Mouse (Mus musculus): ENCODE measurements around the gene Wdr81. TPM values are rescaled to one million over a fixed set of nuclear protein-coding genes. Genes with fewer than 3 reads are reported as not detected.
A peak's percentile ranks its signal among the peaks of the same experiment; 100 is the strongest.

Wdr81 gene
- polyA plus RNA-seq, 1 experiment, result 17.3 TPM

DNA sequence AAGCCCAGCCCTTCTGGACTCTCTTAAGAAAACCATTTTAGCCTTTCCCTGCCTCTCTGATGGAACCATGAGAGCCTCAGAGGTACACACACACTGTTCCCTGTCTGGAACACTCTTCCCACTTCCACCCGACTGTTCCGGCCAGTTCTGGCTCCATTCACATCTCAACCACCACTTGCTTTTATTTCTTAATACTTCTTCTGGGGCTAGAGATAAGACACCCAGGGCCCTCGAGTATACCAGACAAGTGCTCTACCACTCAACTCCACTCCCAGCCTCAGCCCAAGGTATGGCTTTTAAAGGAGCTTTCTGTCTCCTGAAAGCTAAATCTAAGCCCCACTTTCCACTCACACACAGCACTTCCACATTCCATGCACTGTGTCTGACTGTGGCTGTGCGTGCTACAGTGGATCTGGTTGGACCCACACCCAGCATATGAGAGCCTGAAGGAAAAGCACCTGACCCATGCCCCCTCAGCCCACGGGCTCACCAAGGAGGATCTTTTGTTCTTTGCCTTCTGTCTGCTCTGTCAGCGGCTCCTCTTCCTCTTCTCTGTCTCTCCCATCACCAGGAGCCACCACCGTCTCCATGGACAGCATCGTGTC lies 4.1 kb downstream of the Wdr81 start:
- peaks cover 5% of the 10 kb centered on the region for H3K36me3 ChIP-seq (ENCODE audit: control insufficient read depth, insufficient read depth)
- no peak overlapping the region for H3K4me3 ChIP-seq
- peak overlapping the region; percentile 6 for H3K4me2 ChIP-seq (ENCODE audit: low read depth)
- TF ChIP-seq POLR2A (IDR thresholded peaks at IDR 0.05; ENCODE audit: insufficient read length, low read depth) (no peak), TCF12 (IDR thresholded peaks at IDR 0.05; ENCODE audit: insufficient read depth, poor library complexity, severe bottlenecking) (no peak), CEBPB (IDR thresholded peaks at IDR 0.05; ENCODE audit: insufficient read depth, poor library complexity, severe bottlenecking) (no peak), USF1 (IDR thresholded peaks at IDR 0.05; ENCODE audit: low read depth) (no peak), TCF3 (IDR thresholded peaks at IDR 0.05; ENCODE audit: insufficient read length, low read depth) (no peak), MYOD1 (IDR thresholded peaks at IDR 0.05; ENCODE audit: control insufficient read depth in 1 of 3, insufficient read length in 2 of 3, low read depth in 2 of 3) (no peak), E2F4 (IDR thresholded peaks at IDR 0.05; ENCODE audit: insufficient read depth) (no peak), SRF (IDR thresholded peaks at IDR 0.05; ENCODE audit: control insufficient read depth, insufficient read length, low read depth) (no peak), MYOG (IDR thresholded peaks at IDR 0.05; ENCODE audit: control insufficient read depth in 1 of 3, insufficient read depth in 1 of 3, insufficient read length in 2 of 3, low read depth in 2 of 3) (no peak), REST (IDR thresholded peaks at IDR 0.05; ENCODE audit: insufficient read depth, insufficient read length) (no peak), POLR2AphosphoS2 (IDR thresholded peaks at IDR 0.05; ENCODE audit: insufficient read length, low read depth) (no peak), MAX (IDR thresholded peaks at IDR 0.05; ENCODE audit: low read depth) (no peak)
- no peaks in the 10 kb centered on the region for H3K27me3 ChIP-seq (ENCODE audit: control insufficient read depth, insufficient read depth, insufficient read length)
- peaks cover 15% of the 10 kb centered on the region for H3K79me2 ChIP-seq (ENCODE audit: control insufficient read depth, insufficient read depth)
- no peak overlapping the region for H3ac ChIP-seq (ENCODE audit: control insufficient read depth, insufficient read length)

DNA sequence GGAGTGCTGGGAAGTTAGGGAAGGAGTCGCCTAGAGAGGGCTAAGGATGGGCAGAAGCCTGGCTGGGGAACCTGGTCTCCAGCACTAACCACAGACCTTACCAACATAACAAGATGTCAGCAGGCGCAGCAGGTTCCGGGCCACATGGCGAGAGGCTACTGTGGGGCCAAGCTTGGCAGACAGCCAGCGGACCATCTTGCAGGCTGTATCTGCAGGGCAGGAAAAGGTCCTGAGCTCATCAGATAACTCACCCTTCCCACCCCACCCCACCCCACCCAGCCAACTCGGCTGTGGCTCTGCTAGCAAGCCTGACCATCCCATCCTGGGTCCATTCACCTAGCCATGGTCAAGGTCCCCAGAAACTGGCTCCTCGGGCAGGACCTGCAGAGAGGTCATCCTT lies 4.8 kb downstream of the Wdr81 start:
- Histone ChIP-seq H3K36me3 (ENCODE audit: control insufficient read depth, insufficient read depth) (peaks cover 5% of the 10 kb centered on the region), H3ac (ENCODE audit: control insufficient read depth, insufficient read length) (no peak overlapping the region), H3K4me3 (no peak overlapping the region), H3K4me2 (ENCODE audit: low read depth) (no peak overlapping the region), H3K27me3 (ENCODE audit: control insufficient read depth, insufficient read depth, insufficient read length) (no peaks in the 10 kb centered on the region), H3K79me2 (ENCODE audit: control insufficient read depth, insufficient read depth) (peaks cover 15% of the 10 kb centered on the region)
- TF ChIP-seq E2F4 (IDR thresholded peaks at IDR 0.05; ENCODE audit: insufficient read depth) (no peak), TCF3 (IDR thresholded peaks at IDR 0.05; ENCODE audit: insufficient read length, low read depth) (no peak), POLR2A (IDR thresholded peaks at IDR 0.05; ENCODE audit: insufficient read length, low read depth) (no peak), MYOG (IDR thresholded peaks at IDR 0.05; ENCODE audit: control insufficient read depth in 1 of 3, insufficient read depth in 1 of 3, insufficient read length in 2 of 3, low read depth in 2 of 3) (no peak), MYOD1 (IDR thresholded peaks at IDR 0.05; ENCODE audit: control insufficient read depth in 1 of 3, insufficient read length in 2 of 3, low read depth in 2 of 3) (no peak), TCF12 (IDR thresholded peaks at IDR 0.05; ENCODE audit: insufficient read depth, poor library complexity, severe bottlenecking) (no peak), MAX (IDR thresholded peaks at IDR 0.05; ENCODE audit: low read depth) (no peak), REST (IDR thresholded peaks at IDR 0.05; ENCODE audit: insufficient read depth, insufficient read length) (no peak), CEBPB (IDR thresholded peaks at IDR 0.05; ENCODE audit: insufficient read depth, poor library complexity, severe bottlenecking) (no peak), SRF (IDR thresholded peaks at IDR 0.05; ENCODE audit: control insufficient read depth, insufficient read length, low read depth) (no peak), POLR2AphosphoS2 (IDR thresholded peaks at IDR 0.05; ENCODE audit: insufficient read length, low read depth) (no peak), USF1 (IDR thresholded peaks at IDR 0.05; ENCODE audit: low read depth) (no peak)

DNA sequence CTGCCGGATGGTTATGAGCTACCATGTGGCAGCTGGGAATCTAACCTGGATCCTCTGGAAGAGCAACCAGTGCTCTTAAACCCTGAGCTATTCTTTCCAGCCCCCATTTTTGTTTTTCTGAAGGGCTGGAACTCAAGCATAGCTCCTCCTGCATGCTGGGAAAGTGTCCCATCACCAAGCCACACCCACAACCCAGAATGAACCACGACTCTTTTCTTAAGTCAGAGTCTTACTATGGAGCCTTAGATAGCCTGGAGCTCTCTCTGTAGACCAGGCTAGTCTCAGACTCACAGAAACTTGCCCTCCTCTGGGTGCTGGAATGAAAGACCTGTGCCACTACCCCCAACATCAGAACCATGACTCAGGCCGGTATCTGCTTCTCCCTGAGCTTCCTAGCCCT lies 5.9 kb downstream of the Wdr81 start:
- peaks cover 9% of the 10 kb centered on the region for H3K79me2 ChIP-seq (ENCODE audit: control insufficient read depth, insufficient read depth)
- H3K27me3 ChIP-seq (ENCODE audit: control insufficient read depth, insufficient read depth, insufficient read length), result no peaks in the 10 kb centered on the region
- H3K36me3 ChIP-seq (ENCODE audit: control insufficient read depth, insufficient read depth), result peaks cover 5% of the 10 kb centered on the region
- no peak overlapping the region for H3K4me3 ChIP-seq
- TF ChIP-seq MAX (IDR thresholded peaks at IDR 0.05; ENCODE audit: low read depth), result no peak
- no peak for TF ChIP-seq TCF3 (IDR thresholded peaks at IDR 0.05; ENCODE audit: insufficient read length, low read depth)
- no peak for TF ChIP-seq MYOG (IDR thresholded peaks at IDR 0.05; ENCODE audit: control insufficient read depth in 1 of 3, insufficient read depth in 1 of 3, insufficient read length in 2 of 3, low read depth in 2 of 3)
- no peak for TF ChIP-seq MYOD1 (IDR thresholded peaks at IDR 0.05; ENCODE audit: control insufficient read depth in 1 of 3, insufficient read length in 2 of 3, low read depth in 2 of 3)
- no peak for TF ChIP-seq TCF12 (IDR thresholded peaks at IDR 0.05; ENCODE audit: insufficient read depth, poor library complexity, severe bottlenecking)
- TF ChIP-seq SRF (IDR thresholded peaks at IDR 0.05; ENCODE audit: control insufficient read depth, insufficient read length, low read depth), result no peak
- no peak for TF ChIP-seq POLR2AphosphoS2 (IDR thresholded peaks at IDR 0.05; ENCODE audit: insufficient read length, low read depth)
- no peak for TF ChIP-seq USF1 (IDR thresholded peaks at IDR 0.05; ENCODE audit: low read depth)
- TF ChIP-seq E2F4 (IDR thresholded peaks at IDR 0.05; ENCODE audit: insufficient read depth), result no peak
- TF ChIP-seq REST (IDR thresholded peaks at IDR 0.05; ENCODE audit: insufficient read depth, insufficient read length), result no peak
- no peak for TF ChIP-seq POLR2A (IDR thresholded peaks at IDR 0.05; ENCODE audit: insufficient read length, low read depth)
- H3K4me2 ChIP-seq (ENCODE audit: low read depth), result no peak overlapping the region
- H3ac ChIP-seq (ENCODE audit: control insufficient read depth, insufficient read length), result no peak overlapping the region

DNA sequence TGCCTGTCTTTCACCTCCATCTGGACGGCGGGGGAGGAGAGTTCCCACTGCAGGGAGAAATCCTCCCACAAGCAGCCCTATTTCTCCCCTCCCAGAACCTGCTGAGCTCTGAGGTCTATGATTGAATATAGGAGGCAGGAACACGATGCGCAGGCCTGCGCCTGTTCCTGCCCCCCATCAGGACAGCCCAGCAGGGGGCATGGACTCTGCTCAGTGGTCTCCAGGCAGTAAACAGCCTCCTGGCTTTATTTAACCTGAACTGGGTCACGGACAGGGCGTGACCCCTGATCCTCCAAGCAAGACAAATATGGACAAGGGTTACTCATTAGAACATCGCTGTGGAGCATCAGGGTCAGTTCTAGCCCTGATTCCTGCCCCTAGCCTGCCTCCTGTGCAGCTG lies 10.8 kb downstream of the Wdr81 start:
- no peak overlapping the region for H3K4me3 ChIP-seq
- H3K4me2 ChIP-seq (ENCODE audit: low read depth), result no peak overlapping the region
- H3K27me3 ChIP-seq (ENCODE audit: control insufficient read depth, insufficient read depth, insufficient read length), result no peaks in the 10 kb centered on the region
- no peak overlapping the region for H3ac ChIP-seq (ENCODE audit: control insufficient read depth, insufficient read length)
- TF ChIP-seq MYOG (IDR thresholded peaks at IDR 0.05; ENCODE audit: control insufficient read depth in 1 of 3, insufficient read depth in 1 of 3, insufficient read length in 2 of 3, low read depth in 2 of 3) (no peak), TCF12 (IDR thresholded peaks at IDR 0.05; ENCODE audit: insufficient read depth, poor library complexity, severe bottlenecking) (no peak)
- H3K36me3 ChIP-seq (ENCODE audit: control insufficient read depth, insufficient read depth), result peaks cover 22% of the 10 kb centered on the region
- no peaks in the 10 kb centered on the region for H3K79me2 ChIP-seq (ENCODE audit: control insufficient read depth, insufficient read depth)

DNA sequence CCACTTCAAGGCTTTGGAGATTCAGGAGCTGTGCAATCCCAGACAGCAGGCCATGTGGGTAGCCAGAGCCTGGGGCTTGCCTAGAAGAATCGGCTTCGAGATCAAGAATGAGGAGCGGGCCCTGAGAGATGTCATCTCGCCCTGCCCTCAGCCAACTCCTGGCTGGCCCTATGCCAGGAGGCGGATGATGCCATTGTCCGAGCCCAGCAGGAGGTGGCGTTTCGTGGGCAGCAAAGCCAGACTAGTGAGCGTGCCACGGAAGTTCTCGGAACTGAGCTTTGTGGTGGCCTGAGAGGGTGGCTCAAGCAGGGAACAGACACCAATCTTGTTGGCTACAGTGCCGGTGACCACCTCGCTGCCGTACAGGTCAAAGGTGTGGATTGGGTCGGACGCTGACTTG lies 12.9 kb downstream of the Wdr81 start:
- Histone ChIP-seq H3K4me3 (no peak overlapping the region), H3ac (ENCODE audit: control insufficient read depth, insufficient read length) (no peak overlapping the region), H3K79me2 (ENCODE audit: control insufficient read depth, insufficient read depth) (no peaks in the 10 kb centered on the region), H3K36me3 (ENCODE audit: control insufficient read depth, insufficient read depth) (peaks cover 17% of the 10 kb centered on the region), H3K4me2 (ENCODE audit: low read depth) (no peak overlapping the region), H3K27me3 (ENCODE audit: control insufficient read depth, insufficient read depth, insufficient read length) (no peaks in the 10 kb centered on the region)
- TF ChIP-seq REST (IDR thresholded peaks at IDR 0.05; ENCODE audit: insufficient read depth, insufficient read length) (no peak), TCF3 (IDR thresholded peaks at IDR 0.05; ENCODE audit: insufficient read length, low read depth) (no peak), MYOD1 (IDR thresholded peaks at IDR 0.05; ENCODE audit: control insufficient read depth in 1 of 3, insufficient read length in 2 of 3, low read depth in 2 of 3) (no peak), POLR2A (IDR thresholded peaks at IDR 0.05; ENCODE audit: insufficient read length, low read depth) (no peak), CEBPB (IDR thresholded peaks at IDR 0.05; ENCODE audit: insufficient read depth, poor library complexity, severe bottlenecking) (no peak), MAX (IDR thresholded peaks at IDR 0.05; ENCODE audit: low read depth) (no peak), MYOG (IDR thresholded peaks at IDR 0.05; ENCODE audit: control insufficient read depth in 1 of 3, insufficient read depth in 1 of 3, insufficient read length in 2 of 3, low read depth in 2 of 3) (no peak)
